30 mouse cellular contexts compared by ENCODE assay signal in genomic region chr2:11616846-11617245, GRCm38 (mm10). TPM values are rescaled to one million over a fixed set of nuclear protein-coding genes. Genes with fewer than 3 reads are reported as not detected.
"Had no signal": no experiment of that assay in that cellular context is flagged by ENCODE, and none has a peak within 500 bp of the region (broad histone marks: within the 10 kb centered on the region; RNA-seq: fewer than 3 reads in every experiment).

No protein-coding gene starts in this region.

- H3K4me1 ChIP-seq: limb, embryonic 10.5 days; limb, embryonic 13.5 days; liver, embryonic 12.5 days; liver, embryonic 15.5 days; lung, embryonic 15.5 days; midbrain, embryonic 10.5 days; midbrain, embryonic 13.5 days; neural tube, embryonic 12.5 days; neural tube, embryonic 15.5 days; stomach, embryonic 15.5 days had no signal

- H3K9me3 ChIP-seq: limb, embryonic 10.5 days; liver, embryonic 12.5 days; liver, embryonic 15.5 days; lung, embryonic 15.5 days; megakaryocyte, embryonic 14.5 days; neural tube, embryonic 15.5 days; stomach, embryonic 15.5 days had no signal

- DNase-seq: kidney, postnatal 25 days; layer of hippocampus, adult 9-11 months; liver; lung, adult 18-20 months; lung, postnatal 10 days; lung, postnatal 36 days; thymus, postnatal 36 days had no signal

- H3K36me3 ChIP-seq: limb, embryonic 10.5 days; limb, embryonic 13.5 days; liver, embryonic 12.5 days; liver, embryonic 15.5 days; lung, embryonic 15.5 days; midbrain, embryonic 10.5 days; midbrain, embryonic 13.5 days; neural tube, embryonic 12.5 days; neural tube, embryonic 15.5 days; stomach, embryonic 15.5 days had no signal

- H3K9ac ChIP-seq: limb, embryonic 13.5 days; liver, embryonic 12.5 days; liver, embryonic 15.5 days; lung, embryonic 15.5 days; midbrain, embryonic 13.5 days; neural tube, embryonic 12.5 days; neural tube, embryonic 15.5 days; stomach, embryonic 15.5 days had no signal

- ATAC-seq: liver, embryonic 12.5 days; midbrain, embryonic 13.5 days; midbrain, embryonic 16.5 days had no signal

- H3K4me2 ChIP-seq: limb, embryonic 13.5 days; liver, embryonic 12.5 days; liver, embryonic 15.5 days; lung, embryonic 15.5 days; midbrain, embryonic 13.5 days; neural tube, embryonic 12.5 days; neural tube, embryonic 15.5 days; stomach, embryonic 15.5 days had no signal

- H3K27ac ChIP-seq: kidney, postnatal 0 days; layer of hippocampus, adult 2 months; limb, embryonic 10.5 days; limb, embryonic 13.5 days; liver, embryonic 12.5 days; liver, embryonic 15.5 days; lung, embryonic 15.5 days; midbrain, embryonic 10.5 days; midbrain, embryonic 13.5 days; neural tube, embryonic 12.5 days; neural tube, embryonic 15.5 days; stomach, embryonic 15.5 days had no signal

- H3K27me3 ChIP-seq: limb, embryonic 13.5 days; liver, embryonic 12.5 days; liver, embryonic 15.5 days; lung, embryonic 15.5 days; midbrain, embryonic 13.5 days; neural tube, embryonic 12.5 days; neural tube, embryonic 15.5 days; stomach, embryonic 15.5 days had no signal

- H3K4me3 ChIP-seq: layer of hippocampus, adult 2 months; limb, embryonic 10.5 days; limb, embryonic 13.5 days; liver, embryonic 12.5 days; liver, embryonic 15.5 days; lung, embryonic 15.5 days; megakaryocyte, embryonic 14.5 days; midbrain, embryonic 10.5 days; midbrain, embryonic 13.5 days; myocyte; neural tube, embryonic 12.5 days; neural tube, embryonic 15.5 days; stomach, embryonic 15.5 days had no signal

RNA-seq across cellular contexts. Expression of gene Gm17490, which starts 9.2 kb away (rescaled TPM):
- total RNA-seq: layer of hippocampus, adult 2 months; layer of hippocampus, postnatal 25 days; left cerebral cortex, adult 18-20 months; left cerebral cortex, postnatal 25 days; monocyte, adult 5-6 weeks had no signal
- polyA plus RNA-seq: kidney, adult 2 months; kidney, embryonic 14.5 days; kidney, postnatal 0 days; large intestine, adult 2 months; limb, embryonic 10.5 days; limb, embryonic 13.5 days; liver, embryonic 12.5 days; liver, embryonic 15.5 days; lung, embryonic 15.5 days; midbrain, embryonic 10.5 days; midbrain, embryonic 13.5 days; midbrain, embryonic 16.5 days; myocyte; neural tube, embryonic 12.5 days; neural tube, embryonic 15.5 days; small intestine, adult 2 months; stomach, embryonic 15.5 days had no signal

RNA-seq across cellular contexts. Expression of gene Il2ra, which starts 25.8 kb away (rescaled TPM):
- total RNA-seq: left cerebral cortex, postnatal 25 days had no signal
- polyA plus RNA-seq: kidney, embryonic 14.5 days; kidney, postnatal 0 days; limb, embryonic 10.5 days; limb, embryonic 13.5 days; liver, embryonic 12.5 days; liver, embryonic 15.5 days; midbrain, embryonic 10.5 days; myocyte; neural tube, embryonic 12.5 days; neural tube, embryonic 15.5 days had no signal
